Mouse (Mus musculus) spleen, adult 2 months (tissue): ENCODE data around the gene Klf13. TPM values are rescaled to one million over a fixed set of nuclear protein-coding genes. Genes with fewer than 3 reads are reported as not detected.

Experiments used
- DNase-seq, 2 experiments: peaks; one replicate each; pipeline versions ENCODE4 v3.0.0 to v3.0.0-alpha.2; 2012 to 2021; ENCODE audit warnings: low spot score in 2 of 2, low read depth in 1 of 2
- H3K27ac ChIP-seq: fragments of 200-500 bp; 2 replicates; pipeline ENCODE4 v1.5.1; 2012; ENCODE audit warnings: low read length, inconsistent platforms; ENCODE audit not compliant: insufficient read depth
- H3K27me3 ChIP-seq: fragments of 200-500 bp; 2 replicates; pipeline ENCODE4 v1.6.1; 2012; ENCODE audit warnings: mild to moderate bottlenecking, moderate library complexity, low read length, inconsistent platforms; ENCODE audit not compliant: control insufficient read depth, insufficient read depth
- H3K36me3 ChIP-seq: fragments of 200-500 bp; 2 replicates; pipeline ENCODE4 v1.6.1; 2012; ENCODE audit warnings: mild to moderate bottlenecking, low read length, inconsistent platforms; ENCODE audit not compliant: control insufficient read depth, insufficient read depth
- H3K4me1 ChIP-seq: fragments of 200-500 bp; 2 replicates; pipeline ENCODE4 v1.6.1; 2011; ENCODE audit warnings: inconsistent platforms; ENCODE audit not compliant: control insufficient read depth, insufficient read depth, insufficient read length
- H3K4me3 ChIP-seq: fragments of 200-500 bp; 2 replicates; pipeline ENCODE4 v1.5.1; 2011; ENCODE audit warnings: mild to moderate bottlenecking, inconsistent platforms; ENCODE audit not compliant: insufficient read depth, insufficient read length; ENCODE audit errors: extremely low read depth
- CTCF ChIP-seq: fragments of 200-500 bp; IDR thresholded peaks from 2 replicates; pipeline ENCODE4 v1.5.1; 2011; ENCODE audit warnings: mild to moderate bottlenecking, inconsistent platforms; ENCODE audit not compliant: insufficient read depth, insufficient read length, insufficient replicate concordance; ENCODE audit errors: extremely low read depth
- POLR2A ChIP-seq: fragments of 200-500 bp; IDR thresholded peaks from 2 replicates; pipeline ENCODE4 v1.6.1; 2011; ENCODE audit warnings: low read depth, low read length, inconsistent platforms
- WGBS: fragments of 180-500 bp; shearing (Covaris S2); methylation state at CpG from one replicate; pipeline ENCODE4 v1.1.7; 2018; 5-methylcytosine and 5-hydroxymethylcytosine counted together
- polyA plus RNA-seq: library from polyadenylated mRNA; depleted of rRNA; stranded (reverse); fragments of >200 nt; gene quantifications from 2 replicates; pipeline ENCODE4 v1.2.3, GENCODE M21; 2012

The Klf13 gene
- polyA plus RNA-seq, 1 experiment = 72.0 TPM

DNA sequence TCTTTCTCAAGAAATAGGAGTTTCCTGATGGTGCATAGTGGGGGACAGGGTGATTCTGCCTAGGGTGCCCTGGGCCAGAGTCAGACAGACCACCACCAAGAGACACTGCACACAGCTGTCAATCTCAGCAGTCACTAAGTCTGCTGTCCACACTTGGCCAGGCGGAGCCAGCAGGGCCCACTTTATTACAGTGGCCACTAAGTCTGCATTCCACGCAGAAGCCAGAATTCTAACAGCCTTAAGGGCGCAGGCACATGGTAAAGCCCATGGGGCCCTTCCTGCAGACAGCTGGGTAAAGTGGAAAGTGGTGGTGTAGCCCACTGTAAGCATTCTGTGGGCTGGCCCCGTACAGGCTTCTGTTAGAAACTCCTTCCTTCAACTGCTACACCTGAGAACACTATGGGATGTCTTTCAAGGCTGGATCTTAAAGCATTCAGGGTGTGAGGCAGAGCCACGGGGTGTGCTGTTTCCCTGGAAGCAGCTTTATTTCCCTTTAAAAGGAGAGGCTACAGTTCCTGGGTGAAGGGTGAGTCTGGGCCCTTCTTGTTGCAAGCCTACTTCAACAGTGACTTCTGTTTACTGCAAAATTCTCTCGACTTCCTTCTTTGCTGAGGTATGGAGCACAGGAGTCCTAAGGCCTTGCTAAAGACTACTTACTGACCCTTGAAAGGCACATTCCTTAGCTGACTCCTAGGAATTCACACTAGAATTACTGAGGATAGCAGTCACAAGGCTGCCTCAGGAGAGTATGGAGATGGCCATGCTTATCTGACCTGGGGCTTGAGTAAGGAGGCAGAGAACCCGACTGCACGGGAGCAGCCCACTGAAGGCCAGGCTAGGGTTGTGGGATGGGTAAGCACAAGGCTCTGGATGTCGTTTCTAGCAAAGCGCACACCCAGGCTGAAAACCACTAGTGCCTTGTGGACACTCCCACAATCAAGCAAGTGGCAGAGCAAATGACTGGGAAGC, 24.7 kb downstream of the Klf13 start:
- WGBS = 53% methylated on average over 10 of the region's 10 CpGs
- Histone ChIP-seq H3K36me3 (no peaks in the 10 kb centered on the region), H3K27ac (peak overlapping the region; percentile 60), H3K4me3 (no peak overlapping the region), H3K4me1 (peaks cover 64% of the 10 kb centered on the region; the same call in 1 of the 2 replicates), H3K27me3 (no peaks in the 10 kb centered on the region)
- TF ChIP-seq CTCF (no peak), POLR2A (no peak)
- DNase-seq = no peak

DNA sequence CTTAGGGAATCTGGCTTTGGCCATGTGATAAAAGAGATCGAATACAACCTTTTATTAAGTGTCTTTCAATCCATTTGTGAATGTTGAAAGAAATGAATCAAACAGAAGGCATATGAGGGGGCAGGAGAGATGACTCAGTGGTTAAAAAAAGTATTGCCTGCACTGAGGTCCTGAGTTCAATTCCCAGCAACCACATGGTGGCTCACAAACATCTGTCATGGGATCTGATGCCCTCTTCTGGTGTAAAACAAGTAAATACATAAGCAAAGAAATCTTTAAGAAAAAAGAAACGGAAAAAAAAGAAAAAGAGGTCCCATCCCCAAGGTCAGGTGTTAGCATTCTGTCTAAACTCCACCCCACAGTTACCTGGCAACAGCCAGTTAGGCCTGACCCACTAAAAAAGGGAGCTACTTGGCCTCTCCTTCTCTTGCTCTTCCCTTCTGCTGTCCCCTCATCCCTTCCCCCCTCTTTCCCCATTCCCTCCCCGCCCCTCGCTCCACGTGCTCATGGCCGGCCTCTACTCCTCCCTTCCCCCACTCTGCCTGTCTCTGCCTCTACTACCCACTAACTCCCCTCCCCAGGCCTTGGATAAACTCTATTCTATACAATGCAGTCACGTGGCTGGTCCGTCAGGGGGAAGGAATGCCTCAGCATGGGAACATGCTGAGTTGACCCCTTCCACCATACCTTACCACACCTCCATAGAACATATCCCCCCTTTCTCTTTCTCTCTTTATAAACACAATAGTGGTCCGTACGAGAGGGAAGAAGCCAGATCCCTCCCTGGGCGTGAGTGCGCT, 25.6 kb downstream of the Klf13 start:
- H3K36me3 ChIP-seq = no peaks in the 10 kb centered on the region
- H3K4me3 ChIP-seq = no peak overlapping the region
- no peak for TF ChIP-seq CTCF
- no peak for TF ChIP-seq POLR2A
- H3K4me1 ChIP-seq = peaks cover 64% of the 10 kb centered on the region; the same call in 1 of the 2 replicates
- no peak for DNase-seq
- no peaks in the 10 kb centered on the region for H3K27me3 ChIP-seq
- peak overlapping the region; percentile 91 for H3K27ac ChIP-seq
- WGBS = 83% methylated on average over 12 of the region's 12 CpGs

DNA sequence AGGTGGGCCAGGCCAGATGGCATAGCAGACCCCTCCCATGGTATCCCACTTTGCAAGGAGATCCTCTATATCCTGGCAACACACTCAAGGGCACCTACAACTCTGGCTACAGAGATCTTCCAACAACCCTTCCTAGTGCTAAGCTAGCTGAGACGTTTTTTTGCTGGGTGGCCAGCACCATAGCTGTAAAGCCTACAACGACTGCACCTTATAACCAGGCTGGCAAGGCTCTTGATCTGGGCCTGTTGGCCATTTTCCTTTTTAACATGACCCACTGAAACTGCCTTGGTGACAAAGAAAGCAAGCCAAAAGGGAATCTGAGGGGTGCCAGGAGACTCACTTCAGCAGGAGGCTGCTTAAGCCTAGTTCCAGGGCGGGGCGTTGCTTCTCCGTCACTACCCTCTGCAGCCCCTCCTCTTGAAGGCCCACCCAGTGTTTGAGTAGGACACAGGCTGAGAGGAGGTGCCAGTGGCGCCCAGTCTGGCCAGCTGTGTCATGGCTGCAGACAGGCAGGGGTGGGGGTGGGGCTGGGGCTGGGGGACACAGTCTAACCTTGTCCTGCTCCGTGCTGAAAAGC, 26.4 kb downstream of the Klf13 start:
- Histone ChIP-seq H3K27me3 (no peaks in the 10 kb centered on the region), H3K4me1 (peaks cover 59% of the 10 kb centered on the region; the same call in 1 of the 2 replicates)

DNA sequence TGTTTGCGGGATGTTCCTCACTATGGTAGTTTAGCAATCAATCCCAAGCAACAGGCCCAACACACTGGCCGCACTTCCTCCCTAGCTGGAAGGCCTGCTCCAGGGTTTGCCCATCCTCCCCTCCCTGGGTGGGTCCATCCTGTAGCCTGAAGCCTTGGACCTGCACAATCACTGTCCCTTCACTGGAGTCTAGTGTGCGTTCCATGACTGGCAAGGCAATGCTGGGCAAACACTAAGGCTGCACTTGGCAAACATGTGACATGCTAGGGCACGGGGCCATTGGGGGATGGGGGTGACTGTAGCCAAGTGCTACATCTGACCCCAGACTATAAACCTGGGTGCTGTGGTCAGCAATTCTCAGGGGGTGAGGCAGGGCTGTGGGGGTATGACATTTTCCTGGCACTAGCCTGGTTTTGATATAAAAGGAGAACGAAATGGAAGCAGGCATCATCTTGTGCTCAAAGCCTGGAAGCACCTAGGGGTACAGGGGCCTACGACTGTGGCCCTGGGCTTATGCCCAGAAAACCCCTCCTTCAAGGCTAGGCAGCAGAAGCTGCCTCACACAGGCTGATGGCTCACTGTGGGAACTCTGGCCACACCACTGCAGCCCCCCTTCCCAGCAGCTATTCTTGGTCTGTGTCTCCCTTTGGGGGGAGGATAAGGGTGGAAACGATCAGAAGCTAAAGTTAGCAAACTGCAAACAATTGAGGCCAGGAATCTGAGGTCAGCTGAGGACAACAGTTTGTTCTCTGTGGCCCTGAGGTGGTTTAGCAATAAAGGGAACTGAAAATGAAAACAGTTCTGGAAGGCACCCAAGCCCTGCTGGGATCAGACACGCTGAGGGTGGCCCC, 27.1 kb downstream of the Klf13 start:
- WGBS = 16% methylated on average over 8 of the region's 8 CpGs
- H3K4me1 ChIP-seq = peaks cover 58% of the 10 kb centered on the region; the same call in 1 of the 2 replicates

More for the DNA sequence above, 26.4 kb downstream of the Klf13 start:
- WGBS = 26% methylated on average over 7 of the region's 7 CpGs
- H3K27ac ChIP-seq = peak overlapping the region; percentile 91
- H3K36me3 ChIP-seq = no peaks in the 10 kb centered on the region
- H3K4me3 ChIP-seq = no peak overlapping the region
- DNase-seq = no peak
- TF ChIP-seq CTCF (no peak), POLR2A (no peak)

DNA sequence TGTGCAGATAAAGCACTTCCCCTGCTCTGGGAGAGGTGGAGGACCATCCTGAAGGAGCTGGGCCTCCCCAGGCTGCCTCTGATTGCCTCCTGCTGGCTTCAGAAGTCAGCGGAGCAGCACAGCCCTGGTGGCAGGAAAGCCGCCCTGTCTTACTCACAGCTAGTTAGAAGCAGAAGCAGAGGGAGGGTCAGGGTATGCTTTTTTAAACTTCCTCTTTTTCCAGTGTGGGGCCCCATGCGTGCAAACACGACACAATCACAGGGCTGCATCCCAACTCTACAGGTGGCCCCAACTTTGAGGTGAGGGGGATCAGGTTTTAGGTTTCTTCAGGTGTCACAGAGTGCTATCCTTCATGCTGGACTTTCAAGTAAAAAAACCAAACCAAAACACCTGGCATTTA, 27.8 kb downstream of the Klf13 start:
- H3K4me1 ChIP-seq = peaks cover 57% of the 10 kb centered on the region; the same call in 1 of the 2 replicates
- H3K27me3 ChIP-seq = no peaks in the 10 kb centered on the region
- WGBS = 8% methylated on average over 4 of the region's 4 CpGs
- TF ChIP-seq CTCF (peak; percentile 17; the same call in 1 of the 2 replicates), POLR2A (no peak)
- H3K27ac ChIP-seq = peak overlapping the region; percentile 91
- H3K4me3 ChIP-seq = no peak overlapping the region
- DNase-seq = peak in 1 of 2 experiments; percentile 71
- no peaks in the 10 kb centered on the region for H3K36me3 ChIP-seq

More for the DNA sequence above, 27.1 kb downstream of the Klf13 start:
- peak in 1 of 2 experiments; percentile 54 for DNase-seq
- Histone ChIP-seq H3K4me3 (no peak overlapping the region; the same call in 1 of the 2 replicates), H3K27ac (peak overlapping the region; percentile 91), H3K27me3 (no peaks in the 10 kb centered on the region), H3K36me3 (no peaks in the 10 kb centered on the region)
- TF ChIP-seq POLR2A = no peak
- TF ChIP-seq CTCF = no peak
